Mouse (Mus musculus): ENCODE data around the gene Gpank1.

DNA sequence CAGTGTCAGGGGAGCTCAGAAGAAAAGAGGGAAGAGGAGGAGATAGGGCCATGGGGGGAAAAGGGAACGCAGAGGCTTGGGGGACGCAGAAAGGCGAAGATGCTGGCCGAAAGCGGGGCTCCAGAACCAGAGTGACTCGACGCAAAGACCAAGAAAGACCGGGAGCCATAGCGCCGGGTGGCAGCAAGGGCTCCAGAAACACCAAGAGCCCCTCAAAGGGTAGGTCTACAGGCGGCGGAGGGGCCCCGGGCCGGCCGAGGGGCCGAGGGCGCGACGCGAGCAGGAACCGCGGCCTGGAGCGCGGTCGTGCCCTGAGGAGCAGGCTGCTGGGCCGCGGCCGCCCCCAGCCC is 42.9 kb downstream of the Gpank1 start:
- no peak for TF ChIP-seq POLR2A (IDR thresholded peaks at IDR 0.05; ENCODE audit: low read depth, low read length)
- TF ChIP-seq CTCF (IDR thresholded peaks at IDR 0.05; ENCODE audit: extremely low read depth, insufficient read depth, insufficient read length, insufficient replicate concordance) = no peak
